Mouse (Mus musculus): ENCODE measurements around the gene Ankfn1.

GRCm38 (mm10) chr11:89527800-89528430 lies 249.5 kb downstream of the Ankfn1 start:
- TF ChIP-seq POLR2A (IDR thresholded peaks at IDR 0.05; ENCODE audit: low read depth, low read length) (no peak), CTCF (IDR thresholded peaks at IDR 0.05; ENCODE audit: borderline replicate concordance, insufficient read depth, low read length) (no peak)
